Mouse (Mus musculus): Measurements from ENCODE around the gene Cnp.

DNA sequence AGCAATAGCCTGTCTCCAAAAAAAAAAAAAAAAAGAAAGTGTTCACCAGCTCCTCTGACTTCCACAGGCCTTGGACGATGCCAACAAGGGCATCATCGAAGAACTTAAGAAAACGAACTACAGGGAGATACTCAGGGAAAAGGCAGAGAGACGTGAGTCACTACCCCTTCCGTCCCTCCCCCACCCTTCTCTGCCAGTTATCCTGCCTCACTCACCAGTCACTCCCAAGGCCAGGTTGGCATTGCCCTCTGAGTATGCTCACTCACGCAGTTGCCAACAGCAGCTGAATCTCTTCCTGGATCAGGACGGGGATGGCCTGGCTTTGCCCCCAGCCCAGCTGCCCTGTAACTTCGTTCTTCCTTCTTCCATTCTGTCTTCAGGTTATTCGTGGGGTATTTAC, 4.9 kb upstream of the Cnp start:
- TF ChIP-seq POLR2A (IDR thresholded peaks at IDR 0.05; ENCODE audit: control insufficient read depth, extremely low read depth, insufficient read depth, low read length, poor library complexity) (no peak), CTCF (IDR thresholded peaks at IDR 0.05; ENCODE audit: borderline replicate concordance, control insufficient read depth, extremely low read depth, insufficient read depth, low read length, poor library complexity) (no peak)
